Mouse (Mus musculus): ENCODE measurements around the gene Scgb1b18. TPM values are rescaled to one million over a fixed set of nuclear protein-coding genes. Genes with fewer than 3 reads are reported as not detected.

Gene Scgb1b18
- not detected in 4 replicates for total RNA-seq (2023)

DNA sequence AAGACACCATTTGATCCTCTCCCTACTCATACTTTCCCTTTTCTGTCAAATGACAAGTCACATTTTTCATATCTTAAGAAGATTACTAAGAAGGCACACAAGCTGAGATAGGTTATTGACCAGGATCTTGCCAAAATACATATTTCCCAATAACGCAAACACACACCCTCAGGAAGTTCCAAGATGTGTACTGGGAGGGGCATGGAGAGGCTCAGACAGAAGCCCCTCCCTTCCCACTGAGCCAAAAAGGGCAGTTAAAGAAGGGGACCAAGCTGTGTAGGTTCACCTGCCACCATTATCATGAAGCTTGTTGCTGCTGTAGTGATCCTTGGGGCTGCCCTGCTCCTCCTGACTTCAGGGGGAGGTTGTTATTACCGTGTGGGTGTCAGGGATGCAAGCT lies at the start of gene Scgb1b18:
Gene Scgb1b18 (plus strand): TSS at position 301 of the 400 bp plus-strand sequence.

DNA sequence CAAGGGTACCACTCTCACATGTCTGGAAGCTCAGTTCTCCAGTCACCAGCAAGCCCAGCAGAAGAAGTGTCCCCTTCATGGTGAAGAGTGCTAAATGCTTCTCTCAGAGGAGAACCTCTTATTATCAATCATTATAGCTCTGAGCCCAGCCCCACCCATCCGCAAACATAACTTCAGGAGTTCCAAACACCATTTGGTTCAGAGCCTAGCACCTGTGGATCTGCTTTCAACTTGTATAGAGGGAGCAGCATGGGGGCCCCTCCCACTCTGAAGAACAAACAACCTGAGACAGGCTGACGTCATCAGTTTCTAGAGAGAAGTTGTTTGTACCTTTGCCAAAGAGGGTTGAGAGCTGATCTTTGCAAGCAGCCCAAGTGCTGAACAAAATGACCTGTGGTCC lies 11.6 kb upstream of the Scgb1b18 start, which contains the start of gene Scgb2b18:
Gene Scgb2b18 (minus strand): TSS at position 101 of the 400 bp plus-strand sequence.

Other genes starting within 250 kb of the Scgb1b18 start
- not detected in 4 replicates for gene Scgb2b17, start 129.0 kb upstream of the Scgb1b18 start, total RNA-seq (2023)
- not detected in 4 replicates for gene Scgb1b17, start 122.1 kb upstream of the Scgb1b18 start, total RNA-seq (2023)
- not detected in 4 replicates for gene Scgb2b18, start 11.7 kb upstream of the Scgb1b18 start, total RNA-seq (2023)
- gene Scgb2b19, start 94.8 kb downstream of the Scgb1b18 start, total RNA-seq (2023): not detected in 4 replicates
- not detected in 4 replicates for gene Scgb1b19, start 101.7 kb downstream of the Scgb1b18 start, total RNA-seq (2023)
- not detected in 4 replicates for gene Scgb2b20, start 180.8 kb downstream of the Scgb1b18 start, total RNA-seq (2023)
- not detected in 4 replicates for gene Scgb1b20, start 187.7 kb downstream of the Scgb1b18 start, total RNA-seq (2023)

Data from B cell, adult 62 days (primary cell).